Mouse (Mus musculus): ENCODE results near the gene Zdhhc16. TPM values are rescaled to one million over a fixed set of nuclear protein-coding genes. Genes with fewer than 3 reads are reported as not detected.

Gene Zdhhc16
- polyA plus RNA-seq, 1 experiment = 176 TPM

DNA sequence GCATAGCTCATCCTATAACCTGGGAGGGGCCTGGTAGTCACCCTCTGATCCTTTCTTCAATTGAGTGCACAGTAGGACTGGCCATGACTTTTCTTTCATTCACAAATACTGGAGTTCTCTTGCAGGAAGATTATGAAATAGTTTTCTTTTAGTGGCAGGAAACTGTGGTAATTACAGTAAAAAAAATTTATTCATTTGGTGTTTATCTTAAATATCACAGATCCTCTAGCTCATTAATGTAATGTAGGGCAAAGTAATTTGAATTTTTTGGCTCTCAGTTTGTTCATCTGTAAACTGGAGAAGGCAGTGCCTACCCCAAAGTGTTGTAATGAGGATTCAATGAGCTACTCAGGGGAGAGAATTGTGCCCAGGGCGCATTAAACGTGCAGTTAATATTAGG is 59.7 kb downstream of the Zdhhc16 start:
- no peak for TF ChIP-seq CTCF (IDR thresholded peaks at IDR 0.05; ENCODE audit: borderline replicate concordance, control insufficient read depth, extremely low read depth, insufficient read depth, low read length, poor library complexity)
- TF ChIP-seq POLR2A (IDR thresholded peaks at IDR 0.05; ENCODE audit: control insufficient read depth, extremely low read depth, insufficient read depth, low read length, poor library complexity) = no peak
- no peak for DNase-seq
- Histone ChIP-seq H3K36me3 (ENCODE audit: control insufficient read depth, insufficient read depth, low read length) (no peaks in the 10 kb centered on the region), H3K4me3 (ENCODE audit: control insufficient read depth, insufficient read depth, low read length) (no peak overlapping the region), H3K4me1 (replicated peaks; ENCODE audit: control insufficient read depth, insufficient read depth, low read length) (no peaks in the 10 kb centered on the region), H3K27me3 (ENCODE audit: control insufficient read depth, insufficient read depth, low read length) (no peaks in the 10 kb centered on the region), H3K27ac (ENCODE audit: control insufficient read depth, insufficient read depth, low read length) (no peak overlapping the region)
- 92% methylated on average over 2 of the region's 2 CpGs for WGBS

GRCm38 (mm10) chr19:41993484-41993883 is 60.2 kb downstream of the Zdhhc16 start:
- H3K36me3 ChIP-seq (ENCODE audit: control insufficient read depth, insufficient read depth, low read length) = no peaks in the 10 kb centered on the region
- H3K4me3 ChIP-seq (ENCODE audit: control insufficient read depth, insufficient read depth, low read length) = no peak overlapping the region
- H3K27ac ChIP-seq (ENCODE audit: control insufficient read depth, insufficient read depth, low read length) = no peak overlapping the region
- no peaks in the 10 kb centered on the region for H3K4me1 ChIP-seq (replicated peaks; ENCODE audit: control insufficient read depth, insufficient read depth, low read length)
- WGBS = 92% methylated on average over 6 of the region's 6 CpGs
- TF ChIP-seq CTCF (IDR thresholded peaks at IDR 0.05; ENCODE audit: borderline replicate concordance, control insufficient read depth, extremely low read depth, insufficient read depth, low read length, poor library complexity) (no peak), POLR2A (IDR thresholded peaks at IDR 0.05; ENCODE audit: control insufficient read depth, extremely low read depth, insufficient read depth, low read length, poor library complexity) (no peak)
- H3K27me3 ChIP-seq (ENCODE audit: control insufficient read depth, insufficient read depth, low read length) = no peaks in the 10 kb centered on the region
- no peak for DNase-seq

Other genes starting within 250 kb of the Zdhhc16 start
- 0.94 and 1.0 TPM in 2 replicates for gene Slit1, start 189.8 kb upstream of the Zdhhc16 start, polyA plus RNA-seq (2012; rRNA removed)
- gene Arhgap19, start 131.4 kb upstream of the Zdhhc16 start, polyA plus RNA-seq (2012; rRNA removed) = 18.8 and 23.0 TPM in 2 replicates
- 15.4 and 26.4 TPM in 2 replicates for gene Frat1, start 103.5 kb upstream of the Zdhhc16 start, polyA plus RNA-seq (2012; rRNA removed)
- 27.4 and 44.5 TPM in 2 replicates for gene Frat2, start 85.3 kb upstream of the Zdhhc16 start, polyA plus RNA-seq (2012; rRNA removed)
- 9.7 and 10.9 TPM in 2 replicates for gene Rrp12, start 37.3 kb upstream of the Zdhhc16 start, polyA plus RNA-seq (2012; rRNA removed)
- 187 and 200 TPM in 2 replicates for gene Pgam1, start 21.6 kb upstream of the Zdhhc16 start, polyA plus RNA-seq (2012; rRNA removed)
- 20.3 and 20.5 TPM in 2 replicates for gene Exosc1, start 57 bp upstream of the Zdhhc16 start, polyA plus RNA-seq (2012; rRNA removed)
- 142 TPM in 2 replicates for gene Mms19, start 47.7 kb downstream of the Zdhhc16 start, polyA plus RNA-seq (2012; rRNA removed)
- 27.3 and 36.9 TPM in 2 replicates for gene Ubtd1, start 48.3 kb downstream of the Zdhhc16 start, polyA plus RNA-seq (2012; rRNA removed)
- gene Ankrd2, start 102.5 kb downstream of the Zdhhc16 start, polyA plus RNA-seq (2012; rRNA removed) = 0.20 TPM in 1 of 2 replicates, not detected in the other
- gene Hoga1, start 112.1 kb downstream of the Zdhhc16 start, polyA plus RNA-seq (2012; rRNA removed) = 0.84 and 1.2 TPM in 2 replicates
- gene 4933411K16Rik, start 118.8 kb downstream of the Zdhhc16 start, polyA plus RNA-seq (2012; rRNA removed) = 0.27 TPM in 1 of 2 replicates, not detected in the other
- gene Morn4, start 152.9 kb downstream of the Zdhhc16 start, polyA plus RNA-seq (2012; rRNA removed) = 0.98 and 1.1 TPM in 2 replicates
- gene Pi4k2a, start 157.0 kb downstream of the Zdhhc16 start, polyA plus RNA-seq (2012; rRNA removed) = 36.8 and 42.2 TPM in 2 replicates
- 13.0 and 15.9 TPM in 2 replicates for gene Avpi1, start 195.6 kb downstream of the Zdhhc16 start, polyA plus RNA-seq (2012; rRNA removed)
- gene Marveld1, start 213.9 kb downstream of the Zdhhc16 start, polyA plus RNA-seq (2012; rRNA removed) = 44.4 and 45.7 TPM in 2 replicates
- gene Zfyve27, start 230.5 kb downstream of the Zdhhc16 start, polyA plus RNA-seq (2012; rRNA removed) = 89.7 and 96.4 TPM in 2 replicates